Mouse (Mus musculus): ENCODE results near the gene Cd300ld4.

GRCm38 (mm10) chr11:115059797-115060196 is 33.0 kb upstream of the Cd300ld4 start:
- TF ChIP-seq CTCF (IDR thresholded peaks at IDR 0.05; ENCODE audit: control insufficient read depth, insufficient read depth, low read length) (no peak), POLR2A (IDR thresholded peaks at IDR 0.05; ENCODE audit: borderline replicate concordance, control insufficient read depth, low read depth, low read length) (no peak)
